Mouse (Mus musculus) forebrain, postnatal 0 days (tissue): Measurements from ENCODE around the gene Tenm3. TPM values are rescaled to one million over a fixed set of nuclear protein-coding genes. Genes with fewer than 3 reads are reported as not detected.
A peak's percentile ranks its signal among the peaks of the same experiment; 100 is the strongest.

Experiments used
- ATAC-seq: fragments of 200-750 bp; cut with Nextera tagmentation; 2 replicates; pipeline ENCODE4 v1.8.0; 2017; ENCODE audit warnings: mild to moderate bottlenecking, moderate library complexity
- DNase-seq: peaks from one replicate; pipeline ENCODE4 v3.0.0-alpha.2; 2015
- H3K27ac ChIP-seq: fragments of 300-500 bp; sonication (generic); 2 replicates; pipeline ENCODE4 v1.5.1; 2014; ENCODE audit warnings: low read depth, mild to moderate bottlenecking, antibody characterized with exemption, low read length, moderate library complexity, mixed read lengths
- H3K27me3 ChIP-seq: fragments of 300-500 bp; sonication (generic); 2 replicates; pipeline ENCODE4 v1.6.1; 2014; ENCODE audit warnings: mild to moderate bottlenecking, low read length, mixed read lengths; ENCODE audit not compliant: insufficient read depth
- H3K36me3 ChIP-seq: fragments of 300-500 bp; sonication (generic); 2 replicates; pipeline ENCODE4 v1.6.1; 2014; ENCODE audit warnings: mild to moderate bottlenecking, moderate library complexity; ENCODE audit not compliant: insufficient read depth
- H3K4me1 ChIP-seq: fragments of 300-500 bp; sonication (generic); 2 replicates; pipeline ENCODE4 v1.6.1; 2014; ENCODE audit warnings: antibody characterized with exemption; ENCODE audit not compliant: insufficient read depth
- H3K4me2 ChIP-seq: fragments of 300-500 bp; sonication (generic); 2 replicates; pipeline ENCODE4 v1.6.1; 2014; ENCODE audit warnings: low read depth, mild to moderate bottlenecking, moderate library complexity
- H3K4me3 ChIP-seq: fragments of 300-500 bp; sonication (generic); 2 replicates; pipeline ENCODE4 v1.5.1; 2014; ENCODE audit warnings: low read depth, low read length, mixed read lengths
- H3K9ac ChIP-seq: fragments of 300-500 bp; sonication (generic); 2 replicates; pipeline ENCODE4 v1.6.1; 2014; ENCODE audit warnings: mild to moderate bottlenecking
- H3K9me3 ChIP-seq: fragments of 300-500 bp; sonication (generic); 2 replicates; pipeline ENCODE4 v1.6.1; 2016; ENCODE audit warnings: low read length
- CTCF ChIP-seq: sonication (generic); IDR thresholded peaks from 2 replicates; pipeline ENCODE4 v1.5.1; 2016; ENCODE audit warnings: antibody characterized with exemption, control low read depth, low read depth
- WGBS: fragments of 180-500 bp; shearing (Covaris S2); extraction: QIAGEN DNeasy Blood & Tissue Kit; methylation state at CpG from one replicate; pipeline ENCODE4 v1.1.7; 2014; 5-methylcytosine and 5-hydroxymethylcytosine counted together
- polyA plus RNA-seq: library from polyadenylated mRNA; unstranded; fragments of >200 nt; fragmentation: Nextera tagmentation; extraction: Ambion mirVana; gene quantifications from 2 replicates; pipeline ENCODE4 v1.2.1, GENCODE M21; 2015
- total RNA-seq: library from RNA; depleted of rRNA; stranded (reverse); fragments of >200 nt; gene quantifications from 2 replicates; pipeline ENCODE4 v1.2.3, GENCODE M21; 2014

Gene Tenm3
- total and polyA plus RNA-seq, 2 experiments from 2014 or later = 21.6 to 111 TPM

DNA sequence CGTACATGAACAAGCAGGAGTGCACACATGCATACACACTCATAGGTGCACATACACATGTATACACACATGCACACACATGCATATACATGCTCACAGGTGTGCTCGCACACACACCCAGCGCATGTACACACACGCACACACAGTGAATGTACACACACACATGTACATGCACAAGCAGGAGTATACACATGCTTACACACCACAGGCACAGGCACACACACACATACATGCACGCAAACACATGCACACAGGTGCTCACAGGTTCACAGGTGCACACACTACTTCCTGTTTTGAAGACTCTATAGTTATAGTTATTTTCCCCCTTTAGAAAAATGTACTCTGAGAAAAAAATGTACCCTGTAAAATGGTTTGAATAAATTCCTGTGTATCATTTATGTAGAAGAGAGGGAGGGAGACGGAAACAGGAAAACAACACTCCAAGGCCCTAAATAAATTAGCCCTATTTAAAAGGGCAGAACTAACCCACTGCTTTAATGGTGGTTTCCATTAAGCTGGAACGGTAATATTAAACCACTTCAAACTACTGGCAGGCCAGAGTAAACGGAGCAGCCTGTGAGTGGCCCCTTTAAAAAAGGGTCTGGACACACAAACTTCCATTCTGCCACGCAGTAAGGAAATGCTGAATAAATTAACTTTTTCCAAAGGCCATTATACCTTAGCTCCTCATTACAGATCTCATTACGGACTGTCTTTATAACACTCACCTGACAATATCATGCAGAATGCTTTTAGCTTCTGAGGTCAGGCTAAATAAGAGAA, 335.8 kb downstream of the Tenm3 start:
- DNase-seq = no peak
- ATAC-seq = no peak
- Histone ChIP-seq H3K36me3 (no peaks in the 10 kb centered on the region), H3K27ac (no peak overlapping the region), H3K9me3 (no peaks in the 10 kb centered on the region), H3K4me2 (0 out of 2 replicates have a peak overlapping the region, but pooled peaks have one; percentile 54), H3K4me1 (peaks cover 10% of the 10 kb centered on the region; the same call in 1 of the 2 replicates), H3K4me3 (no peak overlapping the region), H3K9ac (no peak overlapping the region), H3K27me3 (no peaks in the 10 kb centered on the region)
- 63% methylated on average over 10 of the region's 10 CpGs for WGBS
- TF ChIP-seq CTCF = no peak

DNA sequence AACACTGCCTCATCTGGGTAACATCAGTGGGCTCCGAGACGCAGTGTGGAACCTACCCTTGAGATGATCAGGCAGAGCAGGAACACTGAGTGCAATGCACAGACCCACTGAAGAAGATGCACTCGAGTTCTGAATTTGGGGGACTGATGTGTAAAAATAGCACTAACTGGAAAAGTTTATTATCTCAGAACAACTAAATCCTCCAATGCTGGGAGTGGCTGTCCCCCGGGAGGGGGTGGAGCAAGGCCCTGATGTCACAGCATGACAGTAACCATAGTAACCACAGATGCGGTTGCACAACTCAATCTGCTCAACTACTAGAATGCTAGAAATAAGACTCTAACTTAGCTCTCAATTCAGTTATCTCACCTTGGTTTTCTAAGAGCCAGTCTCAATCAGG, 351.3 kb downstream of the Tenm3 start:
- ATAC-seq = no peak
- H3K27me3 ChIP-seq = no peaks in the 10 kb centered on the region
- TF ChIP-seq CTCF = no peak
- H3K4me1 ChIP-seq = peaks cover 9% of the 10 kb centered on the region; the same call in 1 of the 2 replicates
- WGBS = 77% methylated on average over 5 of the region's 5 CpGs
- H3K9ac ChIP-seq = no peak overlapping the region
- no peaks in the 10 kb centered on the region for H3K36me3 ChIP-seq
- no peaks in the 10 kb centered on the region for H3K9me3 ChIP-seq
- H3K27ac ChIP-seq = no peak overlapping the region
- DNase-seq = no peak
- H3K4me2 ChIP-seq = no peak overlapping the region
- no peak overlapping the region for H3K4me3 ChIP-seq

DNA sequence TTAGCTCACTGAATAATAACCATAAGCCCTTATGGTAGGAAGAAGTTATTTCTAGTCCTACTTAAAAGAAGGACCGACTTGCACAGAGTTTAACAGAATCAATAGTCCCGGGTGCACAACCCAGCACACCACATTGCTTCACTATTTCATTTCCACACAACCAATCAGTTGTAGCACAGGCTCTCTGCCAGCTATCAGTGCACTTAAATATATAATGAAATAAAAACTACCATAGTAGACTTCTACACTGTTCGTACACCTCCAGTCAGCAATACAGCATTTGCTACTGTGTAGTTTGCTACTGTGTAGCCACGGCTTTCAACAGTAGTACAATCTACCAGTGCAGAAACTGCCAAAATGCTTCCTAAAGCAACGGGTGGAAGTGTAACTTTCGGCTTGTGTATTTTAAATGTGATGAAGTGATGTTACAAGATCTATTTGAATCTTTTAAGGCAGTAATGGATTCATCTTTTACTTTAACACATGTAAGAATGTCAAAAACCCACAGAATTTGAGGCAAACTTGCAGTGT, 353.1 kb downstream of the Tenm3 start:
- no peaks in the 10 kb centered on the region for H3K9me3 ChIP-seq
- H3K4me3 ChIP-seq = no peak overlapping the region
- 28% methylated on average over 6 of the region's 6 CpGs for WGBS
- 0 out of 2 replicates have a peak overlapping the region, but pooled peaks have one; percentile 13 for H3K4me2 ChIP-seq
- no peak overlapping the region for H3K9ac ChIP-seq
- no peaks in the 10 kb centered on the region for H3K36me3 ChIP-seq
- ATAC-seq = peak; percentile 68
- no peak overlapping the region for H3K27ac ChIP-seq
- peaks cover 9% of the 10 kb centered on the region; the same call in 1 of the 2 replicates for H3K4me1 ChIP-seq
- TF ChIP-seq CTCF = no peak
- no peaks in the 10 kb centered on the region for H3K27me3 ChIP-seq
- peak; percentile 34 for DNase-seq

DNA sequence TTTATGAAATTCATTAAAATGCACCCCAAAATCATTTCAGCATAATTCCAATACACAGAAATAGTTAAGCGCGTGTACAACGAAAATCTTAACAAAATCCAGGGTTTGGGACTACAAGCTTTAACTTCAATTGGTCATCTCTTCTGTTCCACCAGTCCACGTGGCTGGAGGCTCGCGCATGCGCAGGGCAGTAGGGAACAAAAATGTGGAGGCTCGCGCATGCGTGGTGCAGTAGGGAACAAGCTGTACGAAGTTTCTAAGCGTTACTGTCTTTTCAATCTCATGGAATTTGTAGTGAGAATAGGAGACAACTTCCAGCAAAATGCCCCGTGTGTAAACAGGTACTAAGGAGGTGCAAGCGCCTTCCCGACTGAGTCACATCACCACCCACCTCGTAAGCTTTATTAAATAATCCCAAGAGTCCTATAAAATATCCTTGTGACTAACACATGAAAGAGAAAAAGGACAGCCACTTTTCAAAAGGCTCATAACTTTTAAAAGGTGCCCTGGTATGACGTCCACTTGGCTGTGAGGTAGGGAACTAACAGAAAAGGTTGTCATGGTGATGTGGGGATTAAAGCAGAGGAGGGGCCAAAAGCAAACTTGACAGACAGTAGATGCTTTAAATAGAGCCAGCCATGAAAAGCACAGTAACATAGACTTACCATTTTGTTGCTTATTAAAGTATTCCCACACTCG, 353.7 kb downstream of the Tenm3 start:
- peak; percentile 68 for ATAC-seq
- no peak overlapping the region for H3K4me3 ChIP-seq
- H3K9ac ChIP-seq = no peak overlapping the region
- peak overlapping the region; percentile 13; the same call in 1 of the 2 replicates for H3K4me2 ChIP-seq
- WGBS = 44% methylated on average over 18 of the region's 18 CpGs
- peaks cover 9% of the 10 kb centered on the region; the same call in 1 of the 2 replicates for H3K4me1 ChIP-seq
- H3K27me3 ChIP-seq = no peaks in the 10 kb centered on the region
- no peaks in the 10 kb centered on the region for H3K36me3 ChIP-seq
- TF ChIP-seq CTCF = no peak
- no peak overlapping the region for H3K27ac ChIP-seq
- no peaks in the 10 kb centered on the region for H3K9me3 ChIP-seq
- DNase-seq = peak; percentile 54

DNA sequence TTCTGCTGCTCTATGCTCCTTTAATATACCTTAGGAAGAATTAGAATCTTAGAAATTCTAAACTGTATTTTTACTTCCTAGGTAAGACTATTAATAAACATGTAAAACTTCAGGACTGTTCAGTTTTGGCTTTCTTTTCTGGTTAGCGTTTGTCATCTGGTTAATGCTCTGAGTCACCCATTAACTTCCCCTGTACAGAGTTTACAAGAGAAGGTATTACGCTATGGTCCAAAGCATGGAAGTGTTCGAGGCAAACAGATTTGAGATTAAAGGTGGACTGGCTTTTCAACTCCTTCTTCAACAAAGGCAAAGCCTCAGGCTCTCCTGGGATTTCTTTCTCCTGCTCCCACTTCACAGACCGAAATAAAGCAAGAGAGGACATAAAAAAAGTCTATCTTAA, 354.3 kb downstream of the Tenm3 start:
- ATAC-seq = no peak
- peaks cover 9% of the 10 kb centered on the region; the same call in 1 of the 2 replicates for H3K4me1 ChIP-seq
- H3K4me3 ChIP-seq = no peak overlapping the region
- H3K4me2 ChIP-seq = no peak overlapping the region
- no peaks in the 10 kb centered on the region for H3K36me3 ChIP-seq
- H3K9me3 ChIP-seq = no peaks in the 10 kb centered on the region
- no peak overlapping the region for H3K9ac ChIP-seq
- H3K27ac ChIP-seq = no peak overlapping the region
- no peaks in the 10 kb centered on the region for H3K27me3 ChIP-seq
- TF ChIP-seq CTCF = no peak
- WGBS = 64% methylated on average over 4 of the region's 4 CpGs
- no peak for DNase-seq

DNA sequence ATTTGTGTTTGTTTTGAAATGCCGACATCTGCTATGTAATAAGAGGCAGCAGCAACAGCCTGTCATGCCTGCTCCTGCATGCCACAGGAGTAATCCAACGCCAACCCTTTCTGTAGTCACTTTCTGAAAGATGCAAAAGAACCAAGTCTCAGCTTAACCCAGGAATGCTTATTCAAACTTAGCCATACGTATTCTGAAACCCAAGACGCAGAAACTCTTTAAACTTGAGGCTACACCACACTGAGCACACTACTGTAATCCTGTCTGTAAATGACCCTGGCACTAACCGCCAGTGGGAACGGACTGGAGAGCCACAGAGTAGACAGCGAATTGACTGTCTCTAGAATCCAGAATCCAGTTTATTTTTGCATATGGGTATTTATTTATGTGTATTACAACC, 354.9 kb downstream of the Tenm3 start:
- H3K4me1 ChIP-seq = peaks cover 9% of the 10 kb centered on the region; the same call in 1 of the 2 replicates
- no peaks in the 10 kb centered on the region for H3K27me3 ChIP-seq
- no peak overlapping the region for H3K9ac ChIP-seq
- H3K9me3 ChIP-seq = no peaks in the 10 kb centered on the region
- no peak overlapping the region for H3K4me3 ChIP-seq
- no peaks in the 10 kb centered on the region for H3K36me3 ChIP-seq
- peak; percentile 40; the same call in 1 of the 2 replicates for ATAC-seq
- WGBS = 64% methylated on average over 7 of the region's 7 CpGs
- TF ChIP-seq CTCF = no peak
- no peak overlapping the region for H3K4me2 ChIP-seq
- DNase-seq = no peak
- H3K27ac ChIP-seq = no peak overlapping the region
